Mouse (Mus musculus) C2C12 (cell line): ENCODE data around the gene Lca5l.

Source experiments
- CTCF ChIP-seq: IDR thresholded peaks from one replicate; pipeline ENCODE4 v1.5.1; 2011; ENCODE audit not compliant: control insufficient read depth, insufficient read depth, insufficient read length
- MAX ChIP-seq: IDR thresholded peaks from one replicate; pipeline ENCODE4 v1.6.1; 2011; ENCODE audit warnings: mild to moderate bottlenecking, control low read depth
- USF1 ChIP-seq: IDR thresholded peaks from one replicate; pipeline ENCODE4 v1.6.1; 2011; ENCODE audit warnings: low read depth, mild to moderate bottlenecking, control low read depth, moderate library complexity

GRCm38 (mm10) chr16:96213027-96213426 lies 21.0 kb upstream of the Lca5l start:
- TF ChIP-seq USF1: no peak
- TF ChIP-seq CTCF: no peak
- TF ChIP-seq MAX: no peak
